Mouse (Mus musculus): ENCODE data around the gene Iqcc. TPM values are rescaled to one million over a fixed set of nuclear protein-coding genes. Genes with fewer than 3 reads are reported as not detected.

Iqcc gene
- 5.2 and 8.2 TPM in 2 replicates for polyA plus RNA-seq (2015; fragmentation: Nextera tagmentation; extraction: Ambion mirVana)

GRCm38 (mm10) chr4:129618786-129619691 is at the start of gene Iqcc:
Iqcc (minus strand) TSS chr4:129619099.
- H3K9ac ChIP-seq (replicated peaks): peak within 1 kb of the TSS; percentile 78
- no peaks in the 10 kb centered on the region for H3K27me3 ChIP-seq (ENCODE audit: insufficient read depth, low read length)
- peaks cover 20% of the 10 kb centered on the region for H3K4me1 ChIP-seq (ENCODE audit: insufficient read depth)
- H3K4me3 ChIP-seq (ENCODE audit: low read depth, low read length): peak within 1 kb of the TSS; percentile 75
- H3K36me3 ChIP-seq (replicated peaks; ENCODE audit: insufficient read depth, low read length): peaks cover 2% of the 10 kb centered on the region; the same call in 1 of the 2 replicates
- peak within 1 kb of the TSS; percentile 98 for H3K4me2 ChIP-seq (ENCODE audit: low read depth, low read length)
- no peaks in the 10 kb centered on the region for H3K9me3 ChIP-seq (ENCODE audit: low read length)
- H3K27ac ChIP-seq (ENCODE audit: low read depth): peak within 1 kb of the TSS; percentile 77
- DNase-seq (peak; percentile 94), ATAC-seq (peak; percentile 91)
- WGBS (ENCODE audit: insufficient replicate concordance): 4% methylated on average over 43 of the region's 44 CpGs
- TF ChIP-seq EP300 (IDR thresholded peaks at IDR 0.05; ENCODE audit: low read depth) (no peak), CTCF (IDR thresholded peaks at IDR 0.05; ENCODE audit: low read depth) (peak; percentile 49)

- H3K36me3 ChIP-seq (replicated peaks; ENCODE audit: insufficient read depth, low read length): peaks cover 40% of the 10 kb centered on the region
- H3K27me3 ChIP-seq (ENCODE audit: insufficient read depth, low read length): no peaks in the 10 kb centered on the region
- TF ChIP-seq CTCF (IDR thresholded peaks at IDR 0.05; ENCODE audit: low read depth) (no peak), EP300 (IDR thresholded peaks at IDR 0.05; ENCODE audit: low read depth) (no peak)
- ATAC-seq (no peak), DNase-seq (no peak)
- no peaks in the 10 kb centered on the region for H3K4me1 ChIP-seq (ENCODE audit: insufficient read depth)
- 87% methylated on average over 3 of the region's 3 CpGs for WGBS (ENCODE audit: insufficient replicate concordance)
- no peak overlapping the region for H3K4me3 ChIP-seq (ENCODE audit: low read depth, low read length)
- H3K27ac ChIP-seq (ENCODE audit: low read depth): no peak overlapping the region
- H3K9ac ChIP-seq (replicated peaks): no peak overlapping the region
- no peaks in the 10 kb centered on the region for H3K9me3 ChIP-seq (ENCODE audit: low read length)
- no peak overlapping the region for H3K4me2 ChIP-seq (ENCODE audit: low read depth, low read length)
Observed at GRCm38 (mm10) chr4:129662255-129662813, 43.4 kb upstream of the Iqcc start.

- Histone ChIP-seq H3K4me2 (ENCODE audit: low read depth, low read length) (no peak overlapping the region), H3K27ac (ENCODE audit: low read depth) (no peak overlapping the region), H3K36me3 (replicated peaks; ENCODE audit: insufficient read depth, low read length) (peaks cover 46% of the 10 kb centered on the region), H3K27me3 (ENCODE audit: insufficient read depth, low read length) (no peaks in the 10 kb centered on the region), H3K9me3 (ENCODE audit: low read length) (no peaks in the 10 kb centered on the region), H3K9ac (replicated peaks) (no peak overlapping the region), H3K4me3 (ENCODE audit: low read depth, low read length) (no peak overlapping the region), H3K4me1 (ENCODE audit: insufficient read depth) (no peaks in the 10 kb centered on the region)
- TF ChIP-seq CTCF (IDR thresholded peaks at IDR 0.05; ENCODE audit: low read depth): no peak
- no peak for TF ChIP-seq EP300 (IDR thresholded peaks at IDR 0.05; ENCODE audit: low read depth)
- no peak for DNase-seq
- 85% methylated on average over 3 of the region's 3 CpGs for whole genome bisulfite sequencing (ENCODE audit: insufficient replicate concordance)
- ATAC-seq: no peak
Observed at GRCm38 (mm10) chr4:129661584-129661983, 42.7 kb upstream of the Iqcc start.

- Histone ChIP-seq H3K36me3 (replicated peaks; ENCODE audit: insufficient read depth, low read length) (peaks cover 73% of the 10 kb centered on the region), H3K27me3 (ENCODE audit: insufficient read depth, low read length) (no peaks in the 10 kb centered on the region), H3K4me3 (ENCODE audit: low read depth, low read length) (no peak overlapping the region), H3K4me2 (ENCODE audit: low read depth, low read length) (no peak overlapping the region), H3K4me1 (ENCODE audit: insufficient read depth) (no peaks in the 10 kb centered on the region), H3K9ac (replicated peaks) (no peak overlapping the region), H3K27ac (ENCODE audit: low read depth) (no peak overlapping the region), H3K9me3 (ENCODE audit: low read length) (no peaks in the 10 kb centered on the region)
- DNase-seq: no peak
- no peak for ATAC-seq
- WGBS (ENCODE audit: insufficient replicate concordance): 88% methylated on average over 14 of the region's 14 CpGs
- TF ChIP-seq EP300 (IDR thresholded peaks at IDR 0.05; ENCODE audit: low read depth) (no peak), CTCF (IDR thresholded peaks at IDR 0.05; ENCODE audit: low read depth) (no peak)
Observed at GRCm38 (mm10) chr4:129654770-129655169, 35.9 kb upstream of the Iqcc start.

GRCm38 (mm10) chr4:129650359-129650758 is 31.5 kb upstream of the Iqcc start:
- no peaks in the 10 kb centered on the region for H3K9me3 ChIP-seq (ENCODE audit: low read length)
- ATAC-seq (no peak), DNase-seq (no peak)
- no peaks in the 10 kb centered on the region for H3K4me1 ChIP-seq (ENCODE audit: insufficient read depth)
- no peak overlapping the region for H3K9ac ChIP-seq (replicated peaks)
- H3K36me3 ChIP-seq (replicated peaks; ENCODE audit: insufficient read depth, low read length): peaks cover 77% of the 10 kb centered on the region
- H3K4me2 ChIP-seq (ENCODE audit: low read depth, low read length): no peak overlapping the region
- no peak overlapping the region for H3K4me3 ChIP-seq (ENCODE audit: low read depth, low read length)
- no peak overlapping the region for H3K27ac ChIP-seq (ENCODE audit: low read depth)
- 88% methylated on average over 8 of the region's 8 CpGs for WGBS (ENCODE audit: insufficient replicate concordance)
- no peaks in the 10 kb centered on the region for H3K27me3 ChIP-seq (ENCODE audit: insufficient read depth, low read length)
- no peak for TF ChIP-seq EP300 (IDR thresholded peaks at IDR 0.05; ENCODE audit: low read depth)

GRCm38 (mm10) chr4:129648656-129649055 is 29.8 kb upstream of the Iqcc start:
- Histone ChIP-seq H3K27me3 (ENCODE audit: insufficient read depth, low read length) (no peaks in the 10 kb centered on the region), H3K4me3 (ENCODE audit: low read depth, low read length) (no peak overlapping the region), H3K9me3 (ENCODE audit: low read length) (no peaks in the 10 kb centered on the region), H3K4me2 (ENCODE audit: low read depth, low read length) (no peak overlapping the region), H3K9ac (replicated peaks) (no peak overlapping the region), H3K4me1 (ENCODE audit: insufficient read depth) (no peaks in the 10 kb centered on the region), H3K27ac (ENCODE audit: low read depth) (no peak overlapping the region), H3K36me3 (replicated peaks; ENCODE audit: insufficient read depth, low read length) (peaks cover 63% of the 10 kb centered on the region)
- no peak for ATAC-seq
- no peak for DNase-seq
- WGBS (ENCODE audit: insufficient replicate concordance): 59% methylated on average over 1 of the region's 1 CpGs
- TF ChIP-seq EP300 (IDR thresholded peaks at IDR 0.05; ENCODE audit: low read depth): no peak
- no peak for TF ChIP-seq CTCF (IDR thresholded peaks at IDR 0.05; ENCODE audit: low read depth)
